Mouse (Mus musculus) embryonic facial prominence, embryonic 14.5 days (tissue): ENCODE measurements at regions not wholly inside any gene's neighbourhood (a gene's known extent, or its start where the extent isn't known, plus 50 kb on each side); places are given as distances from the start of the nearest gene placed in this dataset.
A peak's percentile ranks its signal among the peaks of the same experiment; 100 is the strongest.
"Not testable (repeated sequence)": the region's sequence is repeated elsewhere in the genome, so short reads cannot be mapped to it uniquely, and the experiment has no call there.

Experiments used
- ATAC-seq: fragments of 200-750 bp; cut with Nextera tagmentation; 2 replicates; pipeline ENCODE4 v1.8.0; 2017; ENCODE audit warnings: low read depth, moderate number of reproducible peaks, moderate TSS enrichment
- DNase-seq: peaks from one replicate; pipeline ENCODE4 v3.0.0-alpha.2; 2015; ENCODE audit warnings: low spot score
- H3K27ac ChIP-seq: fragments of 300-500 bp; sonication (generic); replicated peaks from 2 replicates; pipeline ENCODE4 v1.5.1; 2014; ENCODE audit warnings: low read depth, mild to moderate bottlenecking, low read length, moderate library complexity
- H3K27me3 ChIP-seq: fragments of 300-500 bp; sonication (generic); replicated peaks from 2 replicates; pipeline ENCODE4 v1.6.1; 2014; ENCODE audit warnings: low read length; ENCODE audit not compliant: control insufficient read depth, insufficient read depth
- H3K36me3 ChIP-seq: fragments of 300-500 bp; sonication (generic); 2 replicates; pipeline ENCODE4 v1.6.1; 2014; ENCODE audit warnings: low read length, mixed read lengths; ENCODE audit not compliant: control insufficient read depth, insufficient read depth
- H3K4me1 ChIP-seq: fragments of 300-500 bp; sonication (generic); 2 replicates; pipeline ENCODE4 v1.6.1; 2014; ENCODE audit warnings: antibody characterized with exemption, low read length; ENCODE audit not compliant: control insufficient read depth, insufficient read depth
- H3K4me2 ChIP-seq: fragments of 300-500 bp; sonication (generic); 2 replicates; pipeline ENCODE4 v1.6.1; 2014; ENCODE audit warnings: low read depth, mild to moderate bottlenecking, low read length, moderate library complexity, mixed read lengths
- H3K4me3 ChIP-seq: fragments of 300-500 bp; sonication (generic); 2 replicates; pipeline ENCODE4 v1.5.1; 2014; ENCODE audit warnings: low read depth, mild to moderate bottlenecking, low read length
- H3K9ac ChIP-seq: fragments of 300-500 bp; sonication (generic); 2 replicates; pipeline ENCODE4 v1.6.1; 2014; ENCODE audit warnings: low read depth, mild to moderate bottlenecking, low read length, moderate library complexity, mixed read lengths
- H3K9me3 ChIP-seq: fragments of 300-500 bp; sonication (generic); 2 replicates; pipeline ENCODE4 v1.6.1; 2016; ENCODE audit warnings: low read length; ENCODE audit not compliant: control insufficient read depth
- WGBS: fragments of 180-500 bp; shearing (Covaris S2); extraction: QIAGEN DNeasy Blood & Tissue Kit; methylation state at CpG from one replicate; pipeline ENCODE4 v1.1.7; 2014; 5-methylcytosine and 5-hydroxymethylcytosine counted together

GRCm38 (mm10) chr4:4242306-4242980 is 165.1 kb upstream of the Sdr16c6 start:
- ATAC-seq, H3K9ac ChIP-seq, H3K4me2 ChIP-seq, H3K36me3 ChIP-seq, H3K4me3 ChIP-seq, H3K9me3 ChIP-seq, H3K27ac ChIP-seq, DNase-seq, H3K4me1 ChIP-seq, H3K27me3 ChIP-seq: not testable (repeated sequence)
- 83% methylated on average over 13 of the region's 15 CpGs for WGBS

DNA sequence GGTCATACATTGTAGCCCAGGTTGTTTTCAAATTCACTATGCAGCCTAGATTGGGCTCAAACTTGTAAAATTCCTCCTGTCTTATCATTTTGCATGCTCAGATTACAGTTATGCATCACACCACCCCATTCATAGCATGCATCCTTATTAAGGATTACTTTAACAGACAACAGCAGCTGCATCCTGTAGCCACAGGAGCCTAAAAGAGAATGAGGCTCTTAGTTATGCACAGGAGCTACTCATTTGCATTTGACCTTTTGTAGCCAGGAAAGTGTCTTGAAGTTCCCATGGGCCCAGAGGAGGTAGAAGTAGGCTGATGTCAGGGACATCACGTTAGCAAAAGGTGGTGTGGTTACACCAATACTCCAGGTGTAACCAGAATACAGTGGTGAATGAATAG is 148.9 kb upstream of the Sdr16c6 start:
- Histone ChIP-seq H3K4me3 (no peak overlapping the region), H3K27ac (no peak overlapping the region)
- WGBS = 19% methylated on average over 1 of the region's 1 CpGs

DNA sequence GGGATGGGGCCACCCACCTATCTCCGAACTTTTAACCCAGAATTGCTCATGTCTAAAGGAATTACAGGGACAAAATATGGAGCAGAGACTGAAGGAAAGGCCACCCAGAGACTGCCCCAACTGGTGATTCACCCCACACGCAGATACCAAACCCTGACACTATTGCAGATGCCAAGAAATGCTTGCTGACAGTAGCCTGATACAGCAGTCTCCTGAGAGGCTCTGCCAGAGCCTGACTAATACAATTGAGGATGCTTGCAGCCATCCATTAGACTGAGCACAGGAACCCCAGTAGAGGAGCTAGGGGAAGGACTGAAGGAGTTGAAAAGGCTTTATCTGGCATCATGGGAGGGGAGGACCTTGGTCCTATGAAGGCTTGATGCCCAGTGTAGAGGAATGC is 142.4 kb upstream of the Sdr16c6 start:
- no peaks in the 10 kb centered on the region for H3K9me3 ChIP-seq
- H3K27ac ChIP-seq = no peak overlapping the region
- H3K4me1 ChIP-seq = no peaks in the 10 kb centered on the region
- no peak overlapping the region for H3K9ac ChIP-seq
- H3K4me3 ChIP-seq = no peak overlapping the region
- no peaks in the 10 kb centered on the region for H3K36me3 ChIP-seq
- ATAC-seq (no peak), DNase-seq (no peak)
- no peak overlapping the region for H3K4me2 ChIP-seq
- no peaks in the 10 kb centered on the region for H3K27me3 ChIP-seq
- WGBS = 74% methylated on average over 2 of the region's 2 CpGs

More for the DNA sequence above, 148.9 kb upstream of the Sdr16c6 start:
- H3K4me2 ChIP-seq = no peak overlapping the region
- ATAC-seq = 0 out of 2 replicates have a peak, but pooled peaks have one; percentile 26
- DNase-seq = peak; percentile 24
- H3K36me3 ChIP-seq = no peaks in the 10 kb centered on the region
- no peak overlapping the region for H3K9ac ChIP-seq
- 0 out of 2 replicates have a peak, but pooled peaks cover 3% of the 10 kb centered on the region for H3K4me1 ChIP-seq
- no peaks in the 10 kb centered on the region for H3K9me3 ChIP-seq
- no peaks in the 10 kb centered on the region for H3K27me3 ChIP-seq

- Histone ChIP-seq H3K4me3 (no peak overlapping the region), H3K36me3 (no peaks in the 10 kb centered on the region), H3K9me3 (no peaks in the 10 kb centered on the region), H3K9ac (no peak overlapping the region), H3K27ac (no peak overlapping the region), H3K4me2 (no peak overlapping the region), H3K4me1 (no peaks in the 10 kb centered on the region), H3K27me3 (no peaks in the 10 kb centered on the region)
- 87% methylated on average over 2 of the region's 2 CpGs for WGBS
- DNase-seq = no peak
- ATAC-seq = no peak
Observed at GRCm38 (mm10) chr4:4211892-4212291, 134.6 kb upstream of the Sdr16c6 start.

DNA sequence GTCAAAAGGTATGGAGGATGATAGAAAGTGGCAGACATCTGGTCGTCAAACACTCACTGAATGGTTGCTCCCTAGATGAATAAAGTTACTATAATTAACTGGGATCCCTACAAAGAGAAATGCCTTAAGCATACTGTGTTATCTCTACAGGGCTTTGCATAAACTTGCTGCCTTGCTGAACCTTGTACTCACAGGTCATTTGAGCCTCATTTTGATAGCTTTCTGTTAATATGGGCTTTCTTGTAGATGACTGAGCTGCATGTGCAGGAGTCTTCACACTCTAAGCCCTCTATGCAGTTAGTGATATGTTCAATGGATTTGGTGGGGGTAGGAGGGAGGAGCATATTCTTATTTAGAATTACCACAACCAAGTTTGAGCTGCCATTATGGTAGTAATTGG is 127.8 kb upstream of the Sdr16c6 start:
- no peak overlapping the region for H3K4me3 ChIP-seq
- DNase-seq (no peak), ATAC-seq (no peak)
- H3K27me3 ChIP-seq = no peaks in the 10 kb centered on the region
- no peak overlapping the region for H3K27ac ChIP-seq
- H3K4me1 ChIP-seq = no peaks in the 10 kb centered on the region
- H3K4me2 ChIP-seq = no peak overlapping the region
- H3K36me3 ChIP-seq = no peaks in the 10 kb centered on the region
- WGBS = 39% methylated on average over 1 of the region's 1 CpGs
- H3K9ac ChIP-seq = no peak overlapping the region
- H3K9me3 ChIP-seq = no peaks in the 10 kb centered on the region

DNA sequence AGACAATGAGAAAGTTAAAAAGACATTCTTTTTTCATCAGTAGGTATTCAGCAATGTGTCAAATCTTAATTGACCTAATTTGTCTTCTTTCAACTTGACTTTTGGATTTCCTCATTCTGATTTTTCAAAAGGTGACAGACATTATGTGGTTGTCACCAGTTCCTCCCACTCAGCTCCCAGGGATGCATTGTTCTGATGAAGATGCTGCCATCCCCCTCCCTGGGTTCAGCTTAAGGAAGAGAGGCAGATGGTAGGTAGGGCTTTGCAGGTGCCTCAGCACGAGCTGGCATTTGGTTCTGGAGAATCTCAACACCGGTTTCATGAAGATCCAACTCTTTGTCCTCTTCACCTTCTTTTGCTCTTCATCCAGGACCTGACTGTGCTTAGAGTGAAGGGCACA is 122.0 kb upstream of the Sdr16c6 start:
- DNase-seq (no peak), ATAC-seq (no peak)
- 62% methylated on average over 2 of the region's 2 CpGs for WGBS
- no peak overlapping the region for H3K4me2 ChIP-seq
- H3K4me3 ChIP-seq = no peak overlapping the region
- H3K9me3 ChIP-seq = no peaks in the 10 kb centered on the region
- no peak overlapping the region for H3K9ac ChIP-seq
- peaks cover 14% of the 10 kb centered on the region; the same call in 1 of the 2 replicates for H3K4me1 ChIP-seq
- no peaks in the 10 kb centered on the region for H3K27me3 ChIP-seq
- H3K27ac ChIP-seq = no peak overlapping the region
- no peaks in the 10 kb centered on the region for H3K36me3 ChIP-seq

DNA sequence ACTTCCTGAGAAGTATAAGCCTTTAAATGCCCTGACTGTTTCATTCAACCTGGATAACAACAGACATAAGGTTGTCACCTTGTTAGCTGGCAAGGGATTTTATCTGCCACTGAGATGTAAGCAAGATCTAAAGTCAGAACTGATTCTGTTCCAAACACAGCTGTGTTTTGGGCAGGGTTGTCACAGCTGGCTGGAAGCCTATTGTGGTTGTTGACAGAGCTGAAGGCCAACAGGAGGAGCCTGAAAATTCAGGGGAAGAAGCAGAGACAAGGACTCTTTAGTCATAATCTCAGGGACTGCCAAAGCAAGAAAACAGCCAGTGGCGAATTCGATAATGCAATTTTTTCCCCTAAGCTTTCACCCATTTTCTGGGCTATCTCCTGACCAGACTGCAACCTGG is 118.5 kb upstream of the Sdr16c6 start:
- Histone ChIP-seq H3K9ac (no peak overlapping the region), H3K27me3 (no peaks in the 10 kb centered on the region), H3K36me3 (no peaks in the 10 kb centered on the region), H3K4me1 (peaks cover 14% of the 10 kb centered on the region; the same call in 1 of the 2 replicates), H3K4me3 (no peak overlapping the region), H3K4me2 (no peak overlapping the region), H3K9me3 (no peaks in the 10 kb centered on the region), H3K27ac (peak overlapping the region; percentile 48; the same call in 1 of the 2 replicates)
- WGBS = 63% methylated on average over 2 of the region's 2 CpGs
- no peak for ATAC-seq
- peak; percentile 61 for DNase-seq

DNA sequence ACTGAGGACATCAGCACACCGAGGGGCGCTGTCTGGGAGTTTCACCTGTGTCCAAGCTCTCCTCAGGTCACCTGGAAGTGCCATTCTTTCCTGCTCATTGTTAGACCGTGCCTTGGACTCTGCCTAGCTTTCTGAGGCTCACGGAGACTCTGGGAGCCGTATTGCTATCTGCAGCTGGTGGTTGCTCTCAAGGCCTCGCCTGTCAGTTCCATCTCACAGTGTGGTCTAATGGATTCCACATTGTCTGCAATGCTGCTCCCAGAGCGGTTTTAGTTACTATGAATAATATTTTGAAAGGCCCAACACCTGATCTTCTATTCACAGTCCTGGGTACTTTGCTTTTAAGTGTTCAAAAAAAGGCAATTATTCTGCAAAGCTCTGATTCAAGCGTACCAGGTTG is 117.9 kb upstream of the Sdr16c6 start:
- Histone ChIP-seq H3K9me3 (no peaks in the 10 kb centered on the region), H3K36me3 (no peaks in the 10 kb centered on the region), H3K27ac (no peak overlapping the region), H3K9ac (no peak overlapping the region), H3K27me3 (no peaks in the 10 kb centered on the region), H3K4me1 (peaks cover 14% of the 10 kb centered on the region; the same call in 1 of the 2 replicates), H3K4me3 (no peak overlapping the region), H3K4me2 (no peak overlapping the region)
- ATAC-seq = peak; percentile 68
- WGBS = 24% methylated on average over 8 of the region's 8 CpGs
- peak; percentile 67 for DNase-seq
